In the genomic region with DNA sequence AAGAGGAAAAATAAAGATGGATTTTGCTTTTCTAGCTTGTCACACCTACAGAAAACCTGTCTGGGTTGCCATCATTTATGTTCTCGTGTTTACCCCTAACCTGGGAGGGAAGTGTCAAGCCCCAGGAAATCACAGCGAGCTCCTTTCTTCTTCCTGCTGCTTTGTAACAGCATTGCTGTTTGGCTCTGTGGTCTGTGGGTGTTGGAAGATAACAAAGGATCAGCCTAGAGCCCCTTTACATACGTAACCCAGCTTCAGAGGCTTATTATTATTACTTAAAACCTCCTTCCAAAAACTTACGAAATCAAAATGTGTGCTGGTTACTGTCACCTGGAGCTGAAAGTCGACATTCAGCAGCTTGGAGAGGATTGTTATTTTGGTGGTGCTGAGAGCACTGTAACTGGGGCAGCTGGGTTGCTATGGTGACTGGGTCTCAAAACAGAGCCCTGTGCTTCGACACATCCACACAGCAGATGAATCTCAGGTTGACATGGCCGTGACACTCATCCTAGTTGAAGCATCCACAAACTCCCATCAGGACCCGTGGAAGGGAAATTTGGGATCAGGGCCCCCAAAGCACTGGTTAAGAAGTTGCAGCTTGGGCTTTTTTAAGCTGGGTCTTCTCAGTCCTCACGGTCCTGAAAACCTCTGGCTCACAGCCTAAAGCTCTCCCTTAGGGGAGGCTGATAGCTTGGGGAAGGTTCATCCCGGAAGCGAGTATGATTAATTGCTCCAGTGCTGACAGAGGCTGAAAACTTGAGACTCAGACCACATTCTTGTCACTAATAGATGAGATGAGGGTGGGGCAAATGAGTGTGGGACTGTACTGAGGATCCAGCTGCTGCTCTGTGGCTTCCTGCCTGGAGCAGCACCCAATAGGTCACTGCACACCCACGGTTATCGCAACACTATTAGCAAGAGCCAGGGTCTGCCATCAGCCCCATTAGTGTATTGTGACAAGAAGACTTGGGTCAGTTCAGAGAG, we compare ENCODE assay signal across 8 mouse cellular contexts. TPM values are rescaled to one million over a fixed set of nuclear protein-coding genes. Genes with fewer than 3 reads are reported as not detected.
DNase-seq lines count a peak whose midpoint lies in the region; ATAC-seq and TF ChIP-seq lines count a peak whose summit lies in the region.
"Had no signal": no experiment of that assay in that cellular context is flagged by ENCODE, and none has a peak within 500 bp of the region (broad histone marks: within the 10 kb centered on the region; RNA-seq: fewer than 3 reads in every experiment).

No protein-coding gene starts in this region.

- dilution Hi-C loops in CH12.LX (cut with MboI; ENCODE audit: extremely low pct_ligation_motif_present, extremely low pct_unique_long_range_greater_than_20kb, low sequenced_read_pairs), result no loop called here

- in situ Hi-C loops in CH12.LX (cut with MboI; ENCODE audit: low pct_ligation_motif_present, low pct_unique_long_range_greater_than_20kb, low sequenced_read_pairs), result no loop called here

- no peak for DNase-seq in CH12.LX (ENCODE audit: extremely low read depth)
- DNase-seq in brain, embryonic 14.5 days (ENCODE audit: low read depth), result peak; percentile 63
- peak; percentile 28 for DNase-seq in gastrocnemius, postnatal 10 days
- DNase-seq in hindbrain, postnatal 0 days (ENCODE audit: low spot score), result peak; percentile 57
- DNase-seq in layer of hippocampus, postnatal 36 days, result peak; percentile 58 to 60
- peak; percentile 54 for DNase-seq in mesoderm, embryonic 11.5 days (ENCODE audit: low read depth, low spot score)
- peak; percentile 11 for DNase-seq in splenic B cell, adult 2 months (ENCODE audit: low read depth, low spot score)

- H3K4me1 ChIP-seq in CH12.LX (ENCODE audit: control insufficient read depth in 1 of 2, insufficient read depth in 2 of 2), result peaks cover 3 to 5% of the 10 kb centered on the region in 2 experiments; a peak in 2 of 4 replicates
- peaks cover 14% of the 10 kb centered on the region for H3K4me1 ChIP-seq in hindbrain, postnatal 0 days (ENCODE audit: insufficient read depth, low read length)

- no peak overlapping the region for H3K27ac ChIP-seq in CH12.LX (ENCODE audit: insufficient read depth, low read depth)
- H3K27ac ChIP-seq in hindbrain, postnatal 0 days, result peak overlapping the region; percentile 20; the same call in 1 of the 2 replicates

- TF ChIP-seq RAD21 in CH12.LX (IDR thresholded peaks at IDR 0.05; ENCODE audit: low read depth, low read length), result no peak

- H3K27me3 ChIP-seq in CH12.LX (replicated peaks), result no peaks in the 10 kb centered on the region
- H3K27me3 ChIP-seq in hindbrain, postnatal 0 days (ENCODE audit: insufficient read depth, low read length), result no peaks in the 10 kb centered on the region
- H3K27me3 ChIP-seq in splenic B cell, adult 2 months (ENCODE audit: control insufficient read depth, insufficient read depth, low read length, poor library complexity, severe bottlenecking), result no peaks in the 10 kb centered on the region

- H3K36me3 ChIP-seq in CH12.LX (replicated peaks in 1 of 2; ENCODE audit: control insufficient read depth in 1 of 2, insufficient read depth in 1 of 2, low read length in 1 of 2), result peaks cover 0 to 3% of the 10 kb centered on the region in 2 experiments
- no peaks in the 10 kb centered on the region for H3K36me3 ChIP-seq in hindbrain, postnatal 0 days (ENCODE audit: insufficient read depth, low read length)
- no peaks in the 10 kb centered on the region; the same call in 1 of the 2 replicates for H3K36me3 ChIP-seq in splenic B cell, adult 2 months (ENCODE audit: control insufficient read depth, insufficient read depth, low read length, poor library complexity, severe bottlenecking)

- no peak for TF ChIP-seq POLR2A in CH12.LX (IDR thresholded peaks at IDR 0.05; ENCODE audit: low read depth, low read length)
- TF ChIP-seq POLR2A in brain, embryonic 14.5 days (IDR thresholded peaks at IDR 0.05; ENCODE audit: borderline replicate concordance, extremely low read depth, insufficient read depth, insufficient read length, poor library complexity, severe bottlenecking), result no peak

- peak; percentile 58 for ATAC-seq in hindbrain, postnatal 0 days

- peaks cover 1% of the 10 kb centered on the region for H3K9me3 ChIP-seq in CH12.LX (replicated peaks; ENCODE audit: low read length)
- H3K9me3 ChIP-seq in hindbrain, postnatal 0 days (ENCODE audit: low read length), result no peaks in the 10 kb centered on the region

- no peak overlapping the region for H3K4me3 ChIP-seq in CH12.LX (replicated peaks in 1 of 3; ENCODE audit: low read depth in 2 of 3, low read length in 2 of 3, poor library complexity in 1 of 3)
- H3K4me3 ChIP-seq in hindbrain, postnatal 0 days (ENCODE audit: low read length), result no peak overlapping the region
- H3K4me3 ChIP-seq: erythroblast, embryonic 14.5 days had no signal

- 20% methylated on average over 13 of the region's 13 CpGs for WGBS in hindbrain, postnatal 0 days

- peak overlapping the region; percentile 89 for H3K4me2 ChIP-seq in CH12.LX (ENCODE audit: insufficient read depth, low read depth, poor library complexity, severe bottlenecking)
- H3K4me2 ChIP-seq in hindbrain, postnatal 0 days (ENCODE audit: low read depth, low read length), result peak overlapping the region; percentile 55

- TF ChIP-seq CTCF in CH12.LX (conservative IDR thresholded peaks at IDR 0.05 in 1 of 2, IDR thresholded peaks at IDR 0.05 in 1 of 2; ENCODE audit: low read depth in 2 of 2, low read length in 2 of 2), result no peak
- TF ChIP-seq CTCF in brain, embryonic 14.5 days (IDR thresholded peaks at IDR 0.05; ENCODE audit: borderline replicate concordance, extremely low read depth, insufficient read depth, insufficient read length), result no peak
- TF ChIP-seq CTCF in hindbrain, postnatal 0 days (IDR thresholded peaks at IDR 0.05; ENCODE audit: low read depth), result no peak

- no peaks in the 10 kb centered on the region for H3K79me2 ChIP-seq in CH12.LX (replicated peaks; ENCODE audit: control insufficient read depth, extremely low read depth, insufficient read depth, poor library complexity, severe bottlenecking)

- no peak overlapping the region for H3K9ac ChIP-seq in CH12.LX (ENCODE audit: insufficient read depth, low read depth)
- H3K9ac ChIP-seq in hindbrain, postnatal 0 days (replicated peaks; ENCODE audit: low read length), result no peak overlapping the region

- TF ChIP-seq EP300 in CH12.LX (IDR thresholded peaks at IDR 0.05; ENCODE audit: low read length), result no peak

TF ChIP-seq in CH12.LX, 34 proteins besides CTCF, POLR2A, EP300 and RAD21:
- TF ChIP-seq KAT2A (IDR thresholded peaks at IDR 0.05; ENCODE audit: insufficient replicate concordance, low read length) (no peak), NRF1 (IDR thresholded peaks at IDR 0.05; ENCODE audit: low read depth, low read length) (no peak), SMC3 (IDR thresholded peaks at IDR 0.05; ENCODE audit: low read depth, low read length) (no peak), CHD1 (IDR thresholded peaks at IDR 0.05; ENCODE audit: low read depth, low read length) (no peak), MAX (IDR thresholded peaks at IDR 0.05; ENCODE audit: low read length) (no peak), TCF12 (IDR thresholded peaks at IDR 0.05; ENCODE audit: low read depth, low read length) (no peak), IRF4 (IDR thresholded peaks at IDR 0.05; ENCODE audit: low read depth, low read length) (no peak), RCOR1 (conservative IDR thresholded peaks at IDR 0.05; ENCODE audit: low read depth, low read length) (no peak), SIN3A (IDR thresholded peaks at IDR 0.05; ENCODE audit: low read length) (no peak; the same call in 1 of the 2 replicates), ZC3H11A (IDR thresholded peaks at IDR 0.05; ENCODE audit: low read depth, low read length) (no peak), MEF2A (IDR thresholded peaks at IDR 0.05; ENCODE audit: borderline replicate concordance, low read depth, low read length) (no peak), GABPA (IDR thresholded peaks at IDR 0.05; ENCODE audit: insufficient replicate concordance, low read depth, low read length) (no peak), ETS1 (conservative IDR thresholded peaks at IDR 0.05; ENCODE audit: low read depth, low read length) (no peak), MYC (IDR thresholded peaks at IDR 0.05; ENCODE audit: low read depth, low read length) (no peak), E2F4 (IDR thresholded peaks at IDR 0.05; ENCODE audit: insufficient replicate concordance, low read depth, low read length) (no peak), BHLHE40 (IDR thresholded peaks at IDR 0.05; ENCODE audit: low read depth, low read length) (no peak)
TF ChIP-seq in CH12.LX: peak in this region for 0.

RNA-seq across cellular contexts. Expression of gene Ercc4, which starts 49.7 kb away (rescaled TPM):
- total RNA-seq in CH12.LX (2012; rRNA removed) (16.6 and 18.3 TPM in 2 replicates), CH12.LX (2014; rRNA removed) (9.6 and 10.1 TPM in 2 replicates)
- 23.0 and 23.3 TPM in 2 replicates for polyA plus RNA-seq in CH12.LX (2012; ENCODE audit: insufficient read length, low read depth)
- 16.0 and 17.9 TPM in 2 replicates for polyA plus RNA-seq in brain, embryonic 14.5 days (2012; rRNA removed)
- total RNA-seq in gastrocnemius, postnatal 10 days (2021), result 1 to 10 TPM; 7.0 to 8.4 TPM
- total RNA-seq in hindbrain, postnatal 0 days (2014; rRNA removed), result 12.7 and 16.2 TPM in 2 replicates
- 14.1 and 14.5 TPM in 2 replicates for polyA plus RNA-seq in hindbrain, postnatal 0 days (2015; fragmentation: Nextera tagmentation; extraction: Ambion mirVana)
- 10 to 100 TPM; 24.7 to 27.0 TPM for total RNA-seq in layer of hippocampus, postnatal 36 days (2021)
